Mouse (Mus musculus) ES-CJ7 (cell line): ENCODE measurements around the gene Themis2.

ENCODE experiments used
- DNase-seq: peaks from one replicate; pipeline ENCODE4 v3.0.0; 2011; ENCODE audit warnings: low read depth, low spot score

Themis2 gene

GRCm38 (mm10) chr4:132756974-132757373 lies 39.2 kb downstream of the Themis2 start, which contains the start of gene Smpdl3b:
Gene Smpdl3b, minus strand, starts transcription at chr4:132757252.
- DNase-seq: peak; percentile 82

- no peak for DNase-seq
These were observed 43.2 kb downstream of the Themis2 start for GRCm38 (mm10) chr4:132752992-132753391.

- DNase-seq: peak; percentile 89
These were observed 46.8 kb downstream of the Themis2 start for GRCm38 (mm10) chr4:132749258-132749982.

- no peak for DNase-seq
These were observed 47.4 kb downstream of the Themis2 start for GRCm38 (mm10) chr4:132748778-132749177.

GRCm38 (mm10) chr4:132747664-132748259 lies 48.4 kb downstream of the Themis2 start:
- DNase-seq: peak; percentile 53

- no peak for DNase-seq
These were observed 49.2 kb downstream of the Themis2 start for GRCm38 (mm10) chr4:132746911-132747517.

GRCm38 (mm10) chr4:132743992-132744911 lies 51.9 kb downstream of the Themis2 start:
- no peak for DNase-seq

- DNase-seq: no peak
These were observed 54.7 kb downstream of the Themis2 start for GRCm38 (mm10) chr4:132741491-132741890.

- peak; percentile 44 for DNase-seq
These were observed 59.0 kb downstream of the Themis2 start for GRCm38 (mm10) chr4:132737154-132737553.

GRCm38 (mm10) chr4:132735894-132736293 lies 60.3 kb downstream of the Themis2 start:
- DNase-seq: peak; percentile 41

- DNase-seq: no peak
These were observed 60.8 kb downstream of the Themis2 start for GRCm38 (mm10) chr4:132735389-132735788.

- DNase-seq: peak; percentile 46
These were observed 61.4 kb downstream of the Themis2 start for GRCm38 (mm10) chr4:132734766-132735165.

- DNase-seq: peak; percentile 52
These were observed 63.0 kb downstream of the Themis2 start for GRCm38 (mm10) chr4:132733071-132733770.

- peak; percentile 83 for DNase-seq
These were observed 64.0 kb downstream of the Themis2 start, which contains the start of gene Xkr8 for GRCm38 (mm10) chr4:132732148-132732684. Gene Xkr8, minus strand, starts transcription at chr4:132732546.
